Comparison of ENCODE assay signal across 23 mouse cellular contexts in the genomic region with DNA sequence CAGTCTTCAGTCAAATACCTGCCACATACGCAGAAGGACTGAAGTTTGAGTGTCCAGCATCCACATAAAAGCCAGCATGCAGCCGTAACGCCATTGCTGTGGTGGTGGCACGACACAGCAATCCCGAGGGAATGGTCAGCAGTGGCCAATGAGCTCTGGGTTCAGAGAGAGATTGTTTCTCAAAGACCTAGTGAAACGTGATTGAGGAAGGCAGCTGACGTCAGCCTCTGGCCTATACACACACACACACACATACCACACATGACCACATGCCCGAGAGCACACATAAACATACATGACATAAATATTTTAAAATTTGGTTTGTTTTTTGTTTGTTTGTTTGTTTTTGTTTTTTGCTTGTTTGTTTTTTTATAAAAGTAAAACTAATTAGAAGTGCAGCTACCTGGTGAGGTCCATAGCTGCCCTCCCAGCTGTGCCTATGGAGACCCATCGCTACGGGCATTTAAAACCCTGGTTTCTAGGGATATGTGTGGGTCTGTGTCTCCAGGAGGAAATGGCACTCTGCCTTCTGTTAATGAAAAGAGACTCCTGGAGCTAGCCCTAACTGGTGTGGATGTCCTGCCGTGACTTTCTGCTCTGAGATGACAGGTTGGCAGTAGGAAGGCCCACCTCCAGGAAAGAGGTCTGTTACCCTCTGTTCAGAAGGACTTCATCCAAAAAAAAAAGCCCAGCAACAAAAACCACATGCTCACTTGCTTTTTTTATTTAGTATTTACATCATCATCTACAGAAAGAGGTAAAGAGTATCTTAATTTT.
DNase-seq lines count a peak whose midpoint lies in the region; ATAC-seq and TF ChIP-seq lines count a peak whose summit lies in the region.
"Had no signal": no experiment of that assay in that cellular context is flagged by ENCODE, and none has a peak within 500 bp of the region (broad histone marks: within the 10 kb centered on the region; RNA-seq: fewer than 3 reads in every experiment).

No protein-coding gene starts in this region.

- H3K4me2 ChIP-seq in intestine, postnatal 0 days (replicated peaks; ENCODE audit: low read depth), result no peak overlapping the region
- no peak overlapping the region for H3K4me2 ChIP-seq in intestine, embryonic 15.5 days (replicated peaks)
- H3K4me2 ChIP-seq in embryonic facial prominence, embryonic 14.5 days (ENCODE audit: low read depth, low read length), result no peak overlapping the region
- no peak overlapping the region for H3K4me2 ChIP-seq in neural tube, embryonic 15.5 days
- H3K4me2 ChIP-seq: hindbrain, embryonic 14.5 days; kidney, embryonic 15.5 days; limb, embryonic 13.5 days; liver, embryonic 13.5 days; lung, embryonic 14.5 days had no signal

- peak; percentile 78 for ATAC-seq in cerebellum, adult (ENCODE audit: insufficient number of reproducible peaks, low FRiP score, low TSS enrichment)
- ATAC-seq in intestine, postnatal 0 days, result no peak
- ATAC-seq in intestine, embryonic 15.5 days, result no peak
- ATAC-seq in embryonic facial prominence, embryonic 14.5 days (ENCODE audit: low read depth), result no peak
- no peak for ATAC-seq in neural tube, embryonic 15.5 days (ENCODE audit: low FRiP score)
- ATAC-seq: activated CD4-positive, CD25-positive, alpha-beta regulatory T cell, adult 4 months had no signal

- no peak overlapping the region for H3K9ac ChIP-seq in intestine, postnatal 0 days (ENCODE audit: low read depth, low read length)
- H3K9ac ChIP-seq in intestine, embryonic 15.5 days, result no peak overlapping the region
- no peak overlapping the region for H3K9ac ChIP-seq in embryonic facial prominence, embryonic 14.5 days (ENCODE audit: low read depth, low read length)
- H3K9ac ChIP-seq in neural tube, embryonic 15.5 days (replicated peaks), result no peak overlapping the region
- H3K9ac ChIP-seq: hindbrain, embryonic 14.5 days; kidney, embryonic 15.5 days; limb, embryonic 13.5 days; liver, embryonic 13.5 days; lung, embryonic 14.5 days had no signal

- no peaks in the 10 kb centered on the region for H3K4me1 ChIP-seq in intestine, postnatal 0 days (replicated peaks; ENCODE audit: control insufficient read depth, insufficient read depth, low read length)
- no peaks in the 10 kb centered on the region; the same call in 1 of the 2 replicates for H3K4me1 ChIP-seq in intestine, embryonic 15.5 days (replicated peaks)
- peaks cover 29% of the 10 kb centered on the region for H3K4me1 ChIP-seq in embryonic facial prominence, embryonic 14.5 days (ENCODE audit: control insufficient read depth, insufficient read depth, low read length)
- H3K4me1 ChIP-seq in neural tube, embryonic 15.5 days, result no peaks in the 10 kb centered on the region
- H3K4me1 ChIP-seq: liver, embryonic 13.5 days had no signal

- TF ChIP-seq CTCF in intestine, postnatal 0 days (IDR thresholded peaks at IDR 0.05; ENCODE audit: low read depth), result no peak

- no peak overlapping the region for H3K4me3 ChIP-seq in intestine, postnatal 0 days (ENCODE audit: low read depth, low read length)
- no peak overlapping the region for H3K4me3 ChIP-seq in intestine, embryonic 15.5 days (replicated peaks)
- no peak overlapping the region for H3K4me3 ChIP-seq in embryonic facial prominence, embryonic 14.5 days (ENCODE audit: low read depth, low read length)
- H3K4me3 ChIP-seq in neural tube, embryonic 15.5 days (replicated peaks), result no peak overlapping the region
- H3K4me3 ChIP-seq: heart, adult 2 months; kidney, embryonic 15.5 days; left cerebral cortex, adult 2 months; limb, embryonic 13.5 days; liver, embryonic 13.5 days had no signal

- H3K27me3 ChIP-seq in intestine, postnatal 0 days (replicated peaks; ENCODE audit: control insufficient read depth, insufficient read depth, low read length), result no peaks in the 10 kb centered on the region
- no peaks in the 10 kb centered on the region for H3K27me3 ChIP-seq in intestine, embryonic 15.5 days (replicated peaks)
- no peaks in the 10 kb centered on the region for H3K27me3 ChIP-seq in embryonic facial prominence, embryonic 14.5 days (replicated peaks; ENCODE audit: control insufficient read depth, insufficient read depth, low read length)
- H3K27me3 ChIP-seq in neural tube, embryonic 15.5 days (replicated peaks), result no peaks in the 10 kb centered on the region
- H3K27me3 ChIP-seq: kidney, embryonic 15.5 days; limb, embryonic 13.5 days; liver, embryonic 13.5 days had no signal

- H3K9me3 ChIP-seq in intestine, postnatal 0 days (ENCODE audit: control insufficient read depth), result no peaks in the 10 kb centered on the region
- no peaks in the 10 kb centered on the region; the same call in 1 of the 2 replicates for H3K9me3 ChIP-seq in intestine, embryonic 15.5 days
- 0 out of 2 replicates have a peak, but pooled peaks cover 4% of the 10 kb centered on the region for H3K9me3 ChIP-seq in embryonic facial prominence, embryonic 14.5 days (ENCODE audit: control insufficient read depth, low read length)
- no peaks in the 10 kb centered on the region for H3K9me3 ChIP-seq in neural tube, embryonic 15.5 days (replicated peaks)
- H3K9me3 ChIP-seq: kidney, embryonic 15.5 days; limb, embryonic 13.5 days; liver, embryonic 13.5 days had no signal

- DNase-seq in cerebellum, postnatal 4 days (ENCODE audit: low spot score in 2 of 2), result no peak
- peak; percentile 66 for DNase-seq in cerebellum, adult 9-11 months
- no peak for DNase-seq in embryonic facial prominence, embryonic 14.5 days (ENCODE audit: low spot score)
- no peak for DNase-seq in left cerebral cortex, adult 8-10 months (ENCODE audit: low spot score in 2 of 2)
- DNase-seq: adrenal gland, adult 8-10 months; embryo, embryonic 11 days; gastrocnemius, postnatal 25 days; heart, adult 2 months; kidney, postnatal 36 days; liver, embryonic 13.5 days; lung, embryonic 14.5 days; midbrain, embryonic 14.5 days; right cerebral cortex, postnatal 14 days; spleen, adult 18-20 months had no signal

- H3K27ac ChIP-seq in intestine, postnatal 0 days (ENCODE audit: low read depth, low read length), result peak overlapping the region; percentile 9
- H3K27ac ChIP-seq in intestine, embryonic 15.5 days, result no peak overlapping the region
- H3K27ac ChIP-seq in embryonic facial prominence, embryonic 14.5 days (replicated peaks; ENCODE audit: low read depth, low read length), result 0 out of 2 replicates have a peak overlapping the region, but pooled peaks have one; percentile 28
- H3K27ac ChIP-seq in neural tube, embryonic 15.5 days (replicated peaks), result no peak overlapping the region
- H3K27ac ChIP-seq: heart, adult 2 months; hindbrain, embryonic 14.5 days; kidney, embryonic 15.5 days; left cerebral cortex, adult 2 months; limb, embryonic 13.5 days; liver, embryonic 13.5 days had no signal

- 84% methylated on average over 11 of the region's 11 CpGs for WGBS in intestine, postnatal 0 days
- 82% methylated on average over 11 of the region's 11 CpGs for WGBS in intestine, embryonic 15.5 days
- WGBS in embryonic facial prominence, embryonic 14.5 days, result 70% methylated on average over 11 of the region's 11 CpGs
- WGBS in neural tube, embryonic 15.5 days, result 83% methylated on average over 11 of the region's 11 CpGs

- peaks cover 13% of the 10 kb centered on the region; the same call in 1 of the 2 replicates for H3K36me3 ChIP-seq in intestine, postnatal 0 days (ENCODE audit: control insufficient read depth, insufficient read depth)
- peaks cover 5% of the 10 kb centered on the region for H3K36me3 ChIP-seq in intestine, embryonic 15.5 days
- H3K36me3 ChIP-seq in embryonic facial prominence, embryonic 14.5 days (ENCODE audit: control insufficient read depth, insufficient read depth, low read length), result peaks cover 22% of the 10 kb centered on the region; the same call in 1 of the 2 replicates
- no peaks in the 10 kb centered on the region for H3K36me3 ChIP-seq in neural tube, embryonic 15.5 days

Comparison
In these comparisons a context has a peak if more than half of its experiments do, and no peak if none do; other contexts are left out.
1. H3K27ac ChIP-seq: peak in intestine, postnatal 0 days (single experiment) and embryonic facial prominence, embryonic 14.5 days (single experiment); none in intestine, embryonic 15.5 days (single experiment) and neural tube, embryonic 15.5 days (single experiment).